Mouse (Mus musculus) urinary bladder, postnatal 0 days (tissue): ENCODE data around the gene Vmn2r81. TPM values are rescaled to one million over a fixed set of nuclear protein-coding genes. Genes with fewer than 3 reads are reported as not detected.

Experiments used
- polyA plus RNA-seq: library from polyadenylated mRNA; unstranded; fragments of >200 nt; fragmentation: Nextera tagmentation; extraction: Ambion mirVana; gene quantifications from 2 replicates; pipeline ENCODE4 v1.2.1, GENCODE M21; 2015

Gene Vmn2r81
- polyA plus RNA-seq: not detected in 2 replicates

DNA sequence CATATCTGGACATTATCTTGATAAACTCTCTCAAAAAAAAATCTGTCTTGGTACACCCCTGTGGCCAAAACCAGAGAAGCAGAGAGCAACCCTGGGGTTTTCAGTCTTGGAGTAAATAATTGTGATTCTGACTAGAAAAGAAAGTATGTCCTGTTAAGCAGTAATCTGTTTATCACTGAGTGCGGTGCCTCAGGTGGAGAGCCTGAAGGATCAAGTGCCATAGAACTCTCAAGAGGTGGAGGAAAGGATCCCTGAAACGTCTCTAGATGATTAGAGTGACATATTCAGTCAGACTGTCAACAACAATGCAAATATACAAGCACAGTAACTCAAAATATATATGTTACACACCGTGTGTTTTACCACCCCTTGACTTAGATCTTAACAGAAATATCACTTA is at the start of gene Vmn2r81:
TSS of gene Vmn2r81 (plus strand) at position 301 of the 400 bp plus-strand sequence.

Other genes starting within 250 kb of the Vmn2r81 start
- gene Olfr1351, start 235.2 kb upstream of the Vmn2r81 start, polyA plus RNA-seq: not detected in 2 replicates
- 0.11 TPM in 1 of 2 replicates, not detected in the other for gene Olfr57, start 219.0 kb upstream of the Vmn2r81 start, polyA plus RNA-seq
- 18.0 and 21.4 TPM in 2 replicates for gene 2610008E11Rik, start 150.1 kb upstream of the Vmn2r81 start, polyA plus RNA-seq
- gene Vmn2r80, start 98.9 kb upstream of the Vmn2r81 start, polyA plus RNA-seq: not detected in 2 replicates
- not detected in 2 replicates for gene Vmn2r82, start 108.8 kb downstream of the Vmn2r81 start, polyA plus RNA-seq
- not detected in 2 replicates for gene Vmn2r83, start 221.0 kb downstream of the Vmn2r81 start, polyA plus RNA-seq